Mouse (Mus musculus) heart, adult 9 months (tissue): Measurements from ENCODE around the gene Muc4.

Experiments
- DNase-seq, 2 experiments: peaks; one replicate each; pipeline ENCODE4 v3.0.0; 2022; ENCODE audit warnings: low spot score in 2 of 2

Gene Muc4

GRCm38 (mm10) chr16:32735586-32735985, at the start of gene Muc4:
Muc4 (plus strand) TSS chr16:32735886.
- DNase-seq: no peak

GRCm38 (mm10) chr16:32685998-32686397, 49.7 kb upstream of the Muc4 start:
- no peak for DNase-seq

GRCm38 (mm10) chr16:32687221-32687620, 48.5 kb upstream of the Muc4 start:
- no peak for DNase-seq

GRCm38 (mm10) chr16:32688770-32689169, 46.9 kb upstream of the Muc4 start:
- DNase-seq: no peak

- peak in 1 of 2 experiments; percentile 36 for DNase-seq
Measured at GRCm38 (mm10) chr16:32689501-32689900, 46.2 kb upstream of the Muc4 start.

GRCm38 (mm10) chr16:32696841-32697464, 38.7 kb upstream of the Muc4 start:
- peak in 1 of 2 experiments; percentile 38 for DNase-seq

GRCm38 (mm10) chr16:32697665-32698446, 37.8 kb upstream of the Muc4 start:
- no peak for DNase-seq

GRCm38 (mm10) chr16:32698550-32698949, 37.1 kb upstream of the Muc4 start:
- no peak for DNase-seq

- DNase-seq: no peak
Measured at GRCm38 (mm10) chr16:32703312-32703912, 32.3 kb upstream of the Muc4 start.

- no peak for DNase-seq
Measured at GRCm38 (mm10) chr16:32705606-32706005, 30.1 kb upstream of the Muc4 start.

GRCm38 (mm10) chr16:32707111-32707823, 28.4 kb upstream of the Muc4 start:
- DNase-seq: no peak

- DNase-seq: no peak
Measured at GRCm38 (mm10) chr16:32707824-32708456, 27.7 kb upstream of the Muc4 start.

GRCm38 (mm10) chr16:32708457-32709033, 27.1 kb upstream of the Muc4 start:
- DNase-seq: no peak

GRCm38 (mm10) chr16:32709116-32709515, 26.6 kb upstream of the Muc4 start:
- DNase-seq: no peak

GRCm38 (mm10) chr16:32710426-32711070, 25.1 kb upstream of the Muc4 start:
- no peak for DNase-seq

- DNase-seq: no peak
Measured at GRCm38 (mm10) chr16:32712202-32712601, 23.5 kb upstream of the Muc4 start.

- DNase-seq: peak; percentile 14 to 35
Measured at GRCm38 (mm10) chr16:32713556-32713955, 22.1 kb upstream of the Muc4 start.

GRCm38 (mm10) chr16:32715364-32715763, 20.3 kb upstream of the Muc4 start:
- no peak for DNase-seq

- no peak for DNase-seq
Measured at GRCm38 (mm10) chr16:32723163-32723562, 12.5 kb upstream of the Muc4 start.

GRCm38 (mm10) chr16:32723767-32724166, 11.9 kb upstream of the Muc4 start:
- no peak for DNase-seq

- no peak for DNase-seq
Measured at GRCm38 (mm10) chr16:32724259-32724658, 11.4 kb upstream of the Muc4 start.
